Mouse (Mus musculus) lung, embryonic 14.5 days (tissue): ENCODE data around the gene Mindy2. TPM values are rescaled to one million over a fixed set of nuclear protein-coding genes. Genes with fewer than 3 reads are reported as not detected.

Experiments used
- ATAC-seq: fragments of 200-750 bp; cut with Nextera tagmentation; 2 replicates; pipeline ENCODE4 v1.8.0; 2017; ENCODE audit warnings: mild to moderate bottlenecking, moderate TSS enrichment, moderate library complexity; ENCODE audit not compliant: insufficient read depth
- DNase-seq: peaks from one replicate; pipeline ENCODE4 v3.0.0-alpha.2; 2015
- H3K27ac ChIP-seq: fragments of 300-500 bp; sonication (generic); 2 replicates; pipeline ENCODE4 v1.5.1; 2014; ENCODE audit warnings: low read depth, mild to moderate bottlenecking, moderate library complexity
- H3K27me3 ChIP-seq: fragments of 300-500 bp; sonication (generic); 2 replicates; pipeline ENCODE4 v1.6.1; 2014; ENCODE audit warnings: low read length, control low read depth; ENCODE audit not compliant: insufficient read depth
- H3K36me3 ChIP-seq: fragments of 300-500 bp; sonication (generic); 2 replicates; pipeline ENCODE4 v1.6.1; 2014; ENCODE audit warnings: control low read depth; ENCODE audit not compliant: insufficient read depth
- H3K4me1 ChIP-seq: fragments of 300-500 bp; sonication (generic); 2 replicates; pipeline ENCODE4 v1.6.1; 2014; ENCODE audit warnings: antibody characterized with exemption, control low read depth; ENCODE audit not compliant: insufficient read depth
- H3K4me2 ChIP-seq: fragments of 300-500 bp; sonication (generic); 2 replicates; pipeline ENCODE4 v1.6.1; 2014; ENCODE audit warnings: mild to moderate bottlenecking
- H3K4me3 ChIP-seq: fragments of 300-500 bp; sonication (generic); 2 replicates; pipeline ENCODE4 v1.5.1; 2014; ENCODE audit warnings: low read depth, low read length
- H3K9ac ChIP-seq: fragments of 300-500 bp; sonication (generic); 2 replicates; pipeline ENCODE4 v1.6.1; 2014
- H3K9me3 ChIP-seq: fragments of 300-500 bp; sonication (generic); 2 replicates; pipeline ENCODE4 v1.6.1; 2016; ENCODE audit warnings: low read depth, low read length, control low read depth
- CTCF ChIP-seq: IDR thresholded peaks from 2 replicates; pipeline ENCODE4 v1.5.1; 2016; ENCODE audit warnings: antibody characterized with exemption, low read depth
- WGBS: fragments of 180-500 bp; shearing (Covaris S2); extraction: QIAGEN DNeasy Blood & Tissue Kit; methylation state at CpG from one replicate; pipeline ENCODE4 v1.1.7; 2014; 5-methylcytosine and 5-hydroxymethylcytosine counted together
- polyA plus RNA-seq: library from polyadenylated mRNA; unstranded; fragments of >200 nt; fragmentation: Nextera tagmentation; extraction: Ambion mirVana; gene quantifications from 2 replicates; pipeline ENCODE4 v1.2.1, GENCODE M21; 2014

Gene Mindy2
- polyA plus RNA-seq, 1 experiment from 2014 or later = 11.2 TPM

DNA sequence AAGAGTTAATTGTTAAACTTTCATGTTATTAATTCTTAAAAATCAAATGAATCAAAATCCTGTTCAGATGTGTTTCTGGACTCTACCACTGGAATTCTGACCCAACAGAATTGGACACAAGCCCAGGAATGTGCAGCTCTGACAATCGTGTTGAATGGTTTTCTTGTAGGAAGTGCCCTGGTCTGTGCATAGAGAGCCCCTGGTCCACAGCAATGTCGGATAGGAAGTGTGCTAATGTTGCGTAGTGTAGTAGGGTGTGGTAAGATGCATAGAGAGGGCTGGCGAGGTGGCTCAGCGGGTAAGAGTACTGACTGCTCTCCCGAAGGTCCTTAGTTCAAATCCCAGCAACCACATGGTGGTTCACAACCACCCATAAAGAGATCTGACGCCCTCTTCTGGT lies 9.8 kb upstream of the Mindy2 start:
- Histone ChIP-seq H3K36me3 (no peaks in the 10 kb centered on the region), H3K27me3 (no peaks in the 10 kb centered on the region), H3K9me3 (no peaks in the 10 kb centered on the region), H3K9ac (no peak overlapping the region), H3K4me3 (no peak overlapping the region), H3K27ac (no peak overlapping the region), H3K4me2 (no peak overlapping the region), H3K4me1 (no peaks in the 10 kb centered on the region)
- DNase-seq (peak; percentile 27), ATAC-seq (no peak)
- WGBS = 56% methylated on average over 7 of the region's 7 CpGs
- no peak for TF ChIP-seq CTCF

- DNase-seq (no peak), ATAC-seq (no peak)
- Histone ChIP-seq H3K4me3 (no peak overlapping the region), H3K9ac (no peak overlapping the region), H3K4me2 (no peak overlapping the region), H3K4me1 (no peaks in the 10 kb centered on the region), H3K9me3 (no peaks in the 10 kb centered on the region), H3K27ac (no peak overlapping the region), H3K36me3 (no peaks in the 10 kb centered on the region), H3K27me3 (no peaks in the 10 kb centered on the region)
- TF ChIP-seq CTCF = no peak
- 63% methylated on average over 16 of the region's 16 CpGs for WGBS
Observed at GRCm38 (mm10) chr9:70665372-70666145, 8.6 kb upstream of the Mindy2 start.

- Histone ChIP-seq H3K4me3 (no peak overlapping the region), H3K9me3 (no peaks in the 10 kb centered on the region), H3K27me3 (no peaks in the 10 kb centered on the region), H3K4me2 (no peak overlapping the region), H3K9ac (no peak overlapping the region), H3K36me3 (no peaks in the 10 kb centered on the region), H3K27ac (no peak overlapping the region), H3K4me1 (no peaks in the 10 kb centered on the region)
- ATAC-seq (no peak), DNase-seq (no peak)
- 66% methylated on average over 4 of the region's 4 CpGs for WGBS
- TF ChIP-seq CTCF = no peak
Observed at GRCm38 (mm10) chr9:70664847-70665246, 7.9 kb upstream of the Mindy2 start.

GRCm38 (mm10) chr9:70658266-70658665 lies 1.3 kb upstream of the Mindy2 start:
- H3K27ac ChIP-seq = no peak overlapping the region
- no peak for TF ChIP-seq CTCF
- no peaks in the 10 kb centered on the region for H3K36me3 ChIP-seq
- H3K4me2 ChIP-seq = no peak overlapping the region; the same call in 1 of the 2 replicates
- no peak for DNase-seq
- no peaks in the 10 kb centered on the region for H3K27me3 ChIP-seq
- H3K9me3 ChIP-seq = no peaks in the 10 kb centered on the region
- ATAC-seq = no peak
- no peaks in the 10 kb centered on the region for H3K4me1 ChIP-seq
- no peak overlapping the region for H3K4me3 ChIP-seq
- WGBS = 61% methylated on average over 2 of the region's 2 CpGs
- no peak overlapping the region for H3K9ac ChIP-seq

GRCm38 (mm10) chr9:70656130-70657007 lies 605 bp downstream of the Mindy2 start, which contains the start of gene Gm10642:
Gm10642 (plus strand) TSS chr9:70656251.
- WGBS = under 1% methylated on average over 72 of the region's 72 CpGs
- peak within 1 kb of the TSS; percentile 95 for H3K27ac ChIP-seq
- H3K9me3 ChIP-seq = no peaks in the 10 kb centered on the region
- no peaks in the 10 kb centered on the region for H3K4me1 ChIP-seq
- DNase-seq = peak; percentile 48
- peak within 1 kb of the TSS; percentile 84 for H3K4me2 ChIP-seq
- no peaks in the 10 kb centered on the region for H3K36me3 ChIP-seq
- H3K9ac ChIP-seq = peak within 1 kb of the TSS; percentile 74
- H3K27me3 ChIP-seq = no peaks in the 10 kb centered on the region
- peak; percentile 48 for ATAC-seq
- TF ChIP-seq CTCF = no peak
- peak within 1 kb of the TSS; percentile 85 for H3K4me3 ChIP-seq

- Histone ChIP-seq H3K4me3 (peak overlapping the region; percentile 85), H3K36me3 (no peaks in the 10 kb centered on the region), H3K9ac (peak overlapping the region; percentile 74; the same call in 1 of the 2 replicates), H3K4me2 (peak overlapping the region; percentile 84), H3K27me3 (no peaks in the 10 kb centered on the region), H3K4me1 (no peaks in the 10 kb centered on the region), H3K27ac (no peak overlapping the region), H3K9me3 (no peaks in the 10 kb centered on the region)
- 44% methylated on average over 2 of the region's 2 CpGs for WGBS
- DNase-seq = no peak
- no peak for TF ChIP-seq CTCF
- no peak for ATAC-seq
Observed at GRCm38 (mm10) chr9:70655764-70656129, 1.2 kb downstream of the Mindy2 start.

- Histone ChIP-seq H3K36me3 (no peaks in the 10 kb centered on the region), H3K27me3 (no peaks in the 10 kb centered on the region), H3K4me2 (0 out of 2 replicates have a peak overlapping the region, but pooled peaks have one; percentile 5), H3K9ac (no peak overlapping the region), H3K27ac (no peak overlapping the region), H3K4me3 (no peak overlapping the region), H3K4me1 (no peaks in the 10 kb centered on the region), H3K9me3 (no peaks in the 10 kb centered on the region)
- DNase-seq (no peak), ATAC-seq (no peak)
- WGBS = 69% methylated on average over 4 of the region's 4 CpGs
- TF ChIP-seq CTCF = no peak
Observed at GRCm38 (mm10) chr9:70654496-70654895, 2.5 kb downstream of the Mindy2 start.
